Mouse (Mus musculus) bone marrow, adult 2 months (tissue): ENCODE data around the gene Ccdc113. TPM values are rescaled to one million over a fixed set of nuclear protein-coding genes. Genes with fewer than 3 reads are reported as not detected.

Experiments used
- H3K27ac ChIP-seq: fragments of 200-500 bp; 2 replicates; pipeline ENCODE4 v1.5.1; 2012; ENCODE audit warnings: low read depth, mild to moderate bottlenecking, control low read depth, inconsistent platforms, low read length; ENCODE audit not compliant: control insufficient read depth, poor library complexity, insufficient read depth
- H3K4me1 ChIP-seq: fragments of 200-500 bp; 2 replicates; pipeline ENCODE4 v1.6.1; 2011; ENCODE audit warnings: low read length; ENCODE audit not compliant: control insufficient read depth, insufficient read depth
- H3K4me3 ChIP-seq: fragments of 200-500 bp; replicated peaks from 2 replicates; pipeline ENCODE3; 2011; ENCODE audit warnings: mild to moderate bottlenecking, low read depth, low read length, control low read depth; ENCODE audit not compliant: control insufficient read depth
- CTCF ChIP-seq: fragments of 200-500 bp; IDR thresholded peaks from 2 replicates; pipeline ENCODE4 v1.5.1; 2011; ENCODE audit warnings: low read length, control low read depth; ENCODE audit not compliant: control insufficient read depth, insufficient read depth
- POLR2A ChIP-seq: fragments of 200-500 bp; IDR thresholded peaks from 2 replicates; pipeline ENCODE4 v1.6.1; 2011; ENCODE audit warnings: low read depth, mild to moderate bottlenecking, control low read depth, low read length, borderline replicate concordance; ENCODE audit not compliant: control insufficient read depth
- WGBS: fragments of 180-500 bp; shearing (Covaris S2); methylation state at CpG from one replicate; pipeline ENCODE4 v1.1.7; 2018; 5-methylcytosine and 5-hydroxymethylcytosine counted together
- polyA plus RNA-seq: library from polyadenylated mRNA; stranded (reverse); fragments of >200 nt; gene quantifications from 2 replicates; pipeline ENCODE4 v1.2.4, GENCODE M21; 2011; ENCODE audit warnings: low replicate concordance; ENCODE audit not compliant: missing spikeins, insufficient read depth, insufficient read length

Gene Ccdc113
- polyA plus RNA-seq, 1 experiment: not detected

DNA sequence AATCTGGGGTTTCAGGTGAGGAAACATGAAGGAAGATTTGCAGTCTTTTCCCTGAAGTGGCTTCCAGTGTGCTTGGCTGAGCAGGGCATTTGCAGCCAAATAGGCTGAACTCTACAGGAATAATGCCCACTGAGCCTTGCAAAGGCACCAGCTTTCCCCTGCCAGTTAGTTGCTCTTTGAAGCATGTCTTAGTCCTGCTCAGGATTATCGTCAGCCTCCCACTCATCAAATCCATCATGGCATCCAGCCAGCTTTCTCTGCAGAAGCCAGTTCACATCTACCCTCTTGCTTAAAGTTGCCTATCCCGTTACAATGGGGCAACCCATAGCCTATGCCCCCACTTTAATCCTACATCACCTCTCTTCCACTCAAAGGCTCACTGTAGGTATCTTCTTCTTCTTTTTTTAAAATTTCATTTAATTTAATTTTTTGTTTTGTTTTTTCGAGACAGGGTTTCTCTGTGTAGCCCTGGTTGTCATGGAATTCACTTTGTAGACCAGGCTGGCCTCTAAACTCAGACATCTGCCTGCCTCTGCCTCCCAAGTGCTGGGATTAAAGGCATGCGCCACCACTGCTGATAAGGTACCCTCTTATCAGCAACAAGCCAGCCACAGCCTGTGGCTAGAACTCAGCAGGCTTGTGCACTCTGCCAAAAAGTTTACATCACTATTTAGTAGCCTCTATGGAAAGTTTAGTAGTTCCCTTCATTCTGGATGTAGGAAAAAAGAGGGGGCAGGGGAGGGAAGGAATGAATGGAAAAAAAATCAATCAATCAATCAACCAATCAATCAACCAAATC is 34.4 kb upstream of the Ccdc113 start:
- no peaks in the 10 kb centered on the region for H3K4me1 ChIP-seq
- 76% methylated on average over 4 of the region's 4 CpGs for WGBS
- no peak overlapping the region for H3K4me3 ChIP-seq
- H3K27ac ChIP-seq: no peak overlapping the region
- TF ChIP-seq POLR2A (no peak), CTCF (no peak)

DNA sequence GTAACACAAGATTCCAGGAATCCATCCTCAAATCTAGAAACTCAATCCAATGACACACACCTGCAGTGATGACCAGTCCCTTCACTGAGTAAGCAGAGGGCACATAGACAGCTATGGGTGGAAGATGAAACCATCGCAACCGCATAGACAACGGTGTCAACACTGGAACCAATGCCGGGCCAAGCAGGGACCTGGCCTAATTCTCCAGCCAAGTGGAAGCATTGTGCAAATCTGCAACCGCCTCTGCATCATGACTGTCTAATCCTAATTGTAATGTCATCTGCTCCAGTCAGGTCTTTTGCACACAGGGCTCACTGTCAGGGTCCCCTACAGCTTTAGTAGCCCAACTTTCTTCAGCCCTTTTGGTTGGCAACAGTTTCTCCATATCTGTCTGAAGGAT is 33.4 kb upstream of the Ccdc113 start:
- no peaks in the 10 kb centered on the region for H3K4me1 ChIP-seq
- H3K4me3 ChIP-seq: no peak overlapping the region
- 90% methylated on average over 5 of the region's 5 CpGs for WGBS
- TF ChIP-seq CTCF (no peak), POLR2A (no peak)
- no peak overlapping the region for H3K27ac ChIP-seq

DNA sequence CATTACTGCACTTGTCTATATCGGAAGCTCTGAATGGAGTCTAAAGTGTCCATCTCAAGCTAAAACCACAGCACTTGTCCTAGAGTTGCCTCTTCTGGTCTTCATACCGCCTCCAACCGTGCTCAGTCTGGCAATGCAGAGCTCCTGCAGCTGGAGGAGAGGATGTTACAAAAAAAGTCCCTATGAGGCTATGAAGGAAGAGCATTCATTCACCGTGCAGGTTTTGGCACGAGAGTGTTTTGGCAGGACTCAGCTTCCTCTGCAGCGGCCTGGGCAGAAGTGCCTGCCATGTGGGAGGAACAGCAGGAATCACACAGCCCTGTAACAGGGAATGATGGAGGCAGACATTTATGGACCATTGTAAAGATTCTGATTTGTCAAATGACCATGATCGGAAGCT is 31.5 kb upstream of the Ccdc113 start:
- no peak overlapping the region for H3K4me3 ChIP-seq
- no peaks in the 10 kb centered on the region for H3K4me1 ChIP-seq
- no peak overlapping the region for H3K27ac ChIP-seq
- TF ChIP-seq CTCF: no peak
- TF ChIP-seq POLR2A: no peak
- WGBS: 75% methylated on average over 7 of the region's 7 CpGs

DNA sequence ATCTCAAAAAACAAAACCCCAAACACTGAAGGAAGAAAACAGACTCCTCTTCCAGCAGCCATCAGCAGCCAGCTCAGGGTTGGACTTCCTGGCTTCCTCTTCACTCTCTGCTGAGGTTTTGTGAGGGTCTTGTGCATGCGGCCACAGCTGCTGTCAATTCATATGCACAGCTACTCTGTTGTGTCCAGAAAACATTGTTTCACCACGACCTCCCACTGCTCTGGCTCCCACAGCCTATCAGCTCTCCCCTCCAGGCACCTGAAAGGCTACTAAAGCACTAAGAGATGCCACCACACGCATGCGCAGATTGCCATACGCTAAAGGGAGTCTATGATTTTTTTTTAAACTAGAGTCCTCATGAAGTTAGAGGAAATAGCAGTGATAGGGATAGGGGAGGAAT is 29.1 kb upstream of the Ccdc113 start:
- no peak overlapping the region for H3K27ac ChIP-seq
- H3K4me3 ChIP-seq: no peak overlapping the region
- WGBS: 59% methylated on average over 5 of the region's 5 CpGs
- TF ChIP-seq CTCF (no peak), POLR2A (no peak)
- no peaks in the 10 kb centered on the region for H3K4me1 ChIP-seq

DNA sequence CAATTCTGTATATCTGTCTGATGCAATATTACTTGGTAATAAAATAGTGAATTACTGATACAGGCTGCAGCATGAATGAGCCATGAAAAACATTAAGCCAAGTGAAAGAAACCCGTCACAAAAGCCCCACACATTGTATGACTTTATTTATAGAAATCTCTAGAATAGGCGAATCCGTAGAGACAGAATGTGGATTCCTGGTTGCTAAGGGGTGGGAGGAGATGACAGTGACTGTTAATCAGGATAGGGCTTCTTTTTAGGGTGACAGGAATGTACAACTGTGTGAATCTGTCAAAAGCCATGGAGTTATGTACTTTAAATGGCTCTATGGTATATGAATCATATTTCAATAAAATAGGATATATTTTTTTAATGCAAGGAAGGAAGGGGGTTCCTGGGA is 28.3 kb upstream of the Ccdc113 start:
- no peak overlapping the region for H3K27ac ChIP-seq
- TF ChIP-seq POLR2A: no peak
- TF ChIP-seq CTCF: no peak
- H3K4me1 ChIP-seq: no peaks in the 10 kb centered on the region
- no peak overlapping the region for H3K4me3 ChIP-seq
- WGBS: 88% methylated on average over 3 of the region's 3 CpGs

DNA sequence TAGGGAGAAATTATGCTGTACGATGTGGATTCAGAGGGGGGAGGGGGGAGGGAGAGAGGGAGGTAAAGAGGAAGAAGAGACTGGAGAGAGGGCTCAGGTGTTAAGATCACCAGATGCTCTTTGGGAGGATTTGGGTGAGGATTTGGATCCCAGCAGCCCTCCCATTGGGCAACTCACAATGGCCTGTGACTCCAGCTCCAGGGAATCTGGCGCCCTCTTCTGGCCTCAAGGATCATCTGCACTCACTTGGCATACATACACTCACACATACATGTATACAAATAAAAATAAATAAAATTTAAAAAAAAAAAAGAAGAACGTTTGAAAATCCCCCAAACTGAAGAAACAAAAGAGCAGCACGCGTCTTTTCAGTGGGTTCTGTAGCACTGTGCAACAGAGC is 27.6 kb upstream of the Ccdc113 start:
- no peak overlapping the region for H3K4me3 ChIP-seq
- H3K27ac ChIP-seq: no peak overlapping the region
- TF ChIP-seq POLR2A: no peak
- TF ChIP-seq CTCF: peak; percentile 16; the same call in 1 of the 2 replicates
- 71% methylated on average over 5 of the region's 5 CpGs for WGBS
- H3K4me1 ChIP-seq: no peaks in the 10 kb centered on the region

DNA sequence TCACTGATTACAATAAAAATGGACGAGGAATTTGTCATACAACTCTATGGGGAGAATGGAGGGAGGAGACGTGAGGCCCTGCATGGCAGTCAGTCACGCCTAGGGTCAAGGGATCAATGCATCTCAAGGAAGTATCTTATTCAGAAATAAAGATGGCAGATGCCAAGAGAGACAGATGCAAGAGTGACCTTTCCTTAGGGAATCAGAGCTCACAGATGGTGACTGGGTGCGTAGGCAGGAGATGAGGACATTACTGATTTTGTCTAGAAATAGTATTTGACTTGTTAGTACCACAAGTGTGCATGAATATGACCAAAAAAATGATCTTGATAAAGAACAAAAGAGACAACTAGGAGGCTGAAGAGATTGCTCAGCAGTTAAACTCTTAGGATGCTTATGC is 21.6 kb upstream of the Ccdc113 start:
- WGBS: 78% methylated on average over 4 of the region's 4 CpGs
- no peak for TF ChIP-seq POLR2A
- TF ChIP-seq CTCF: no peak
- no peaks in the 10 kb centered on the region for H3K4me1 ChIP-seq
- H3K27ac ChIP-seq: no peak overlapping the region
- H3K4me3 ChIP-seq: no peak overlapping the region

DNA sequence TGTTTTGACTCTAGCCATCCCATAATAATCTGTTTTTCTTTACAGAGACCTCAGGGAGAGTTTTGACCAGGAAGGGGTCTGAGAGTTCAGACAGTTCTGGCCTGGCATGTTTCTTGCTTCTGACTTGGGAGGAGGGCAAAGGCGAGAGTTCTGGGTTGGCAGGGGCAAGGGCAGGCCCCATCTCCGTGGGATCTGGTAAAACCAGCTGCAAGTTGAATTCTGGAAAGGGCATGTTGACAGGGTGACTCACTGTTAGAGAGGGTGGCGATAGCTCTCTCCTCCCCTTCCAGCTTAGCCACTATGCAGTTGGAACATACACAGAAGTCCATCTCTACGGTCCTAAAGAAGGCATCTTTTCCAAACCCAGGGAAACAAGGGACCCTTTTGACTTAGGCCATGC is 20.7 kb upstream of the Ccdc113 start:
- no peak for TF ChIP-seq CTCF
- TF ChIP-seq POLR2A: no peak
- no peak overlapping the region for H3K4me3 ChIP-seq
- H3K27ac ChIP-seq: no peak overlapping the region
- 73% methylated on average over 4 of the region's 4 CpGs for WGBS
- H3K4me1 ChIP-seq: no peaks in the 10 kb centered on the region
